Mouse (Mus musculus) MEL (cell line): ENCODE data around the gene 4930438A08Rik. TPM values are rescaled to one million over a fixed set of nuclear protein-coding genes. Genes with fewer than 3 reads are reported as not detected.

Experiments used
- DNase-seq: peaks from one replicate; pipeline ENCODE4 v3.0.0; 2011; ENCODE audit warnings: low read depth, low spot score
- H3K27ac ChIP-seq: 2 replicates; pipeline ENCODE4 v1.5.1; 2012; ENCODE audit warnings: low read depth, mild to moderate bottlenecking, control low read depth, low read length, moderate library complexity; ENCODE audit not compliant: control insufficient read depth
- H3K27me3 ChIP-seq, 2 experiments: fragments of 150-350 bp in 1 of 2; sonication (generic) in 1 of 2; 2 replicates each; pipeline ENCODE4 v1.6.1; 2012; ENCODE audit warnings: low read length in 2 of 2, mild to moderate bottlenecking in 2 of 2, improper control_type of control experiment in 1 of 2, moderate library complexity in 1 of 2; ENCODE audit not compliant: insufficient read depth in 2 of 2, control insufficient read depth in 1 of 2
- H3K36me3 ChIP-seq, 2 experiments: 2 replicates each; pipeline ENCODE4 v1.6.1; 2012 to 2014; ENCODE audit warnings: low read length in 2 of 2, improper control_type of control experiment in 1 of 2, inconsistent platforms in 1 of 2, mild to moderate bottlenecking in 1 of 2; ENCODE audit not compliant: insufficient read depth in 2 of 2, control insufficient read depth in 1 of 2
- H3K4me1 ChIP-seq, 2 experiments: fragments of 150-350 bp in 1 of 2; sonication (generic) in 1 of 2; 2 replicates each; pipeline ENCODE4 v1.6.1; 2012; ENCODE audit warnings: low read length in 2 of 2, improper control_type of control experiment in 1 of 2, mild to moderate bottlenecking in 1 of 2; ENCODE audit not compliant: insufficient read depth in 2 of 2, control insufficient read depth in 1 of 2
- H3K4me3 ChIP-seq, 2 experiments: fragments of 150-350 bp in 1 of 2; sonication (generic) in 1 of 2; 2 replicates each; pipeline ENCODE4 v1.5.1; 2012; ENCODE audit warnings: low read depth in 2 of 2, low read length in 2 of 2, mild to moderate bottlenecking in 2 of 2, moderate library complexity in 2 of 2, control low read depth in 1 of 2, improper control_type of control experiment in 1 of 2; ENCODE audit not compliant: control insufficient read depth in 1 of 2, insufficient read depth in 1 of 2
- H3K79me2 ChIP-seq: 2 replicates; pipeline ENCODE4 v1.6.1; 2012; ENCODE audit warnings: mild to moderate bottlenecking, low read length, moderate library complexity; ENCODE audit not compliant: control insufficient read depth, poor library complexity, insufficient read depth
- H3K9ac ChIP-seq: 2 replicates; pipeline ENCODE4 v1.6.1; 2012; ENCODE audit warnings: low read depth, mild to moderate bottlenecking, control low read depth, low read length, moderate library complexity; ENCODE audit not compliant: control insufficient read depth, poor library complexity, severe bottlenecking
- H3K9me3 ChIP-seq: fragments of 150-350 bp; sonication (generic); replicated peaks from 2 replicates; pipeline ENCODE4 v1.6.1; 2012; ENCODE audit warnings: mild to moderate bottlenecking, low read length, improper control_type of control experiment, moderate library complexity; ENCODE audit not compliant: insufficient read depth
- CHD1 ChIP-seq: IDR thresholded peaks from 2 replicates; pipeline ENCODE4 v1.6.1; 2012; ENCODE audit warnings: low read depth, mild to moderate bottlenecking, inconsistent platforms, low read length, improper control_type of control experiment
- CHD2 ChIP-seq: IDR thresholded peaks from 2 replicates; pipeline ENCODE4 v1.6.1; 2011; ENCODE audit warnings: low read length, improper control_type of control experiment
- CTCF ChIP-seq, 3 experiments: IDR thresholded peaks in 2 of 3; conservative IDR thresholded peaks in 1 of 3; 2 replicates each; pipeline ENCODE4 v1.5.1; 2011 to 2012; ENCODE audit warnings: low read length in 3 of 3, low read depth in 2 of 3, mild to moderate bottlenecking in 2 of 3, improper control_type of control experiment in 1 of 3, inconsistent platforms in 1 of 3, mixed read lengths in 1 of 3, moderate library complexity in 1 of 3; ENCODE audit not compliant: control insufficient read depth in 1 of 3, insufficient read depth in 1 of 3, poor library complexity in 1 of 3, severe bottlenecking in 1 of 3
- E2F4 ChIP-seq: IDR thresholded peaks from 2 replicates; pipeline ENCODE4 v1.6.1; 2011; ENCODE audit warnings: low read depth, low read length, improper control_type of control experiment, borderline replicate concordance
- ELF1 ChIP-seq: IDR thresholded peaks from 2 replicates; pipeline ENCODE4 v1.6.1; 2014; ENCODE audit warnings: low read depth, mild to moderate bottlenecking, inconsistent platforms, low read length, improper control_type of control experiment, moderate library complexity
- EP300 ChIP-seq, 2 experiments: IDR thresholded peaks; 2 replicates each; pipeline ENCODE4 v1.6.1; 2011; ENCODE audit warnings: improper control_type of control experiment in 2 of 2, low read length in 2 of 2, low read depth in 1 of 2, mild to moderate bottlenecking in 1 of 2
- ETS1 ChIP-seq: IDR thresholded peaks from 2 replicates; pipeline ENCODE4 v1.6.1; 2012; ENCODE audit warnings: low read depth, mild to moderate bottlenecking, inconsistent platforms, low read length, improper control_type of control experiment, moderate library complexity
- GABPA ChIP-seq: IDR thresholded peaks from 2 replicates; pipeline ENCODE4 v1.6.1; 2012; ENCODE audit warnings: low read depth, mild to moderate bottlenecking, inconsistent platforms, low read length, improper control_type of control experiment, moderate library complexity
- GATA1 ChIP-seq: IDR thresholded peaks from 2 replicates; pipeline ENCODE4 v1.6.1; 2011; ENCODE audit warnings: low read depth, low read length, improper control_type of control experiment
- HCFC1 ChIP-seq: IDR thresholded peaks from 2 replicates; pipeline ENCODE4 v1.6.1; 2012; ENCODE audit warnings: low read depth, mild to moderate bottlenecking, inconsistent platforms, low read length, improper control_type of control experiment, moderate library complexity
- JUND ChIP-seq: IDR thresholded peaks from 2 replicates; pipeline ENCODE4 v1.6.1; 2011; ENCODE audit warnings: low read depth, mild to moderate bottlenecking, improper control_type of control experiment, low read length
- KAT2A ChIP-seq: conservative IDR thresholded peaks from 2 replicates; pipeline ENCODE4 v1.6.1; 2012; ENCODE audit warnings: low read depth, low read length, improper control_type of control experiment, inconsistent platforms
- MAFK ChIP-seq: IDR thresholded peaks from 2 replicates; pipeline ENCODE4 v1.6.1; 2011; ENCODE audit warnings: low read depth, mild to moderate bottlenecking, low read length, improper control_type of control experiment, borderline replicate concordance
- MAX ChIP-seq: IDR thresholded peaks from 2 replicates; pipeline ENCODE4 v1.6.1; 2011; ENCODE audit warnings: low read length, improper control_type of control experiment
- MAZ ChIP-seq: IDR thresholded peaks from 2 replicates; pipeline ENCODE4 v1.6.1; 2012; ENCODE audit warnings: low read depth, mild to moderate bottlenecking, inconsistent platforms, low read length, improper control_type of control experiment
- MEF2A ChIP-seq: IDR thresholded peaks from 2 replicates; pipeline ENCODE4 v1.6.1; 2014; ENCODE audit warnings: low read depth, mild to moderate bottlenecking, inconsistent platforms, low read length, improper control_type of control experiment; ENCODE audit not compliant: poor library complexity, insufficient replicate concordance, severe bottlenecking; ENCODE audit errors: extremely low read depth
- MXI1 ChIP-seq: IDR thresholded peaks from 2 replicates; pipeline ENCODE4 v1.6.1; 2011; ENCODE audit warnings: mild to moderate bottlenecking, low read depth, low read length, improper control_type of control experiment
- MYB ChIP-seq: IDR thresholded peaks from 2 replicates; pipeline ENCODE4 v1.6.1; 2011; ENCODE audit warnings: mild to moderate bottlenecking, low read depth, low read length, improper control_type of control experiment
- MYC ChIP-seq: IDR thresholded peaks from 2 replicates; pipeline ENCODE4 v1.6.1; 2011; ENCODE audit warnings: low read depth, mild to moderate bottlenecking, low read length, improper control_type of control experiment, moderate library complexity
- NELFE ChIP-seq: IDR thresholded peaks from 2 replicates; pipeline ENCODE4 v1.6.1; 2011; ENCODE audit warnings: low read depth, low read length, improper control_type of control experiment
- POLR2A ChIP-seq, 2 experiments: IDR thresholded peaks; 2 replicates each; pipeline ENCODE4 v1.6.1; 2011 to 2012; ENCODE audit warnings: low read length in 2 of 2, mild to moderate bottlenecking in 2 of 2, control low read depth in 1 of 2, improper control_type of control experiment in 1 of 2, low read depth in 1 of 2, moderate library complexity in 1 of 2; ENCODE audit not compliant: control insufficient read depth in 1 of 2, insufficient read depth in 1 of 2, poor library complexity in 1 of 2
- POLR2AphosphoS2 ChIP-seq: IDR thresholded peaks from 2 replicates; pipeline ENCODE4 v1.6.1; 2011; ENCODE audit warnings: low read length, improper control_type of control experiment
- POLR2AphosphoS5 ChIP-seq: IDR thresholded peaks from 2 replicates; pipeline ENCODE4 v1.6.1; 2012; ENCODE audit warnings: low read depth, borderline replicate concordance, mild to moderate bottlenecking, inconsistent platforms, low read length, moderate library complexity, mixed read lengths
- RAD21 ChIP-seq: IDR thresholded peaks from 2 replicates; pipeline ENCODE4 v1.6.1; 2011; ENCODE audit warnings: mild to moderate bottlenecking, low read depth, low read length, improper control_type of control experiment
- RCOR1 ChIP-seq: IDR thresholded peaks from 2 replicates; pipeline ENCODE4 v1.6.1; 2012; ENCODE audit warnings: low read depth, mild to moderate bottlenecking, inconsistent platforms, low read length, improper control_type of control experiment
- SIN3A ChIP-seq: IDR thresholded peaks from 2 replicates; pipeline ENCODE4 v1.6.1; 2012; ENCODE audit warnings: low read length, improper control_type of control experiment, inconsistent platforms
- SMC3 ChIP-seq: IDR thresholded peaks from 2 replicates; pipeline ENCODE4 v1.6.1; 2011; ENCODE audit warnings: low read depth, low read length, improper control_type of control experiment
- TAL1 ChIP-seq: IDR thresholded peaks from 2 replicates; pipeline ENCODE4 v1.6.1; 2012; ENCODE audit warnings: mild to moderate bottlenecking, inconsistent platforms, low read length, moderate library complexity, mixed read lengths
- TBP ChIP-seq: IDR thresholded peaks from 2 replicates; pipeline ENCODE4 v1.8.0; 2011; ENCODE audit warnings: low read depth, low read length, improper control_type of control experiment
- TCF12 ChIP-seq: IDR thresholded peaks from 2 replicates; pipeline ENCODE4 v1.6.1; 2014; ENCODE audit warnings: low read depth, mild to moderate bottlenecking, inconsistent platforms, low read length, improper control_type of control experiment, moderate library complexity
- UBTF ChIP-seq: IDR thresholded peaks from 2 replicates; pipeline ENCODE4 v1.6.1; 2012; ENCODE audit warnings: low read depth, mild to moderate bottlenecking, inconsistent platforms, low read length, improper control_type of control experiment, moderate library complexity, borderline replicate concordance; ENCODE audit not compliant: insufficient read depth
- USF1 ChIP-seq: IDR thresholded peaks from 2 replicates; pipeline ENCODE4 v1.6.1; 2014; ENCODE audit warnings: low read depth, mild to moderate bottlenecking, inconsistent platforms, low read length, improper control_type of control experiment, moderate library complexity
- USF2 ChIP-seq, 2 experiments: IDR thresholded peaks; 2 replicates each; pipeline ENCODE4 v1.6.1; 2011 to 2012; ENCODE audit warnings: improper control_type of control experiment in 2 of 2, low read length in 2 of 2, borderline replicate concordance in 1 of 2, inconsistent platforms in 1 of 2, low read depth in 1 of 2, mild to moderate bottlenecking in 1 of 2; ENCODE audit not compliant: insufficient read depth in 1 of 2
- ZC3H11A ChIP-seq: IDR thresholded peaks from 2 replicates; pipeline ENCODE4 v1.6.1; 2012; ENCODE audit warnings: low read depth, mild to moderate bottlenecking, inconsistent platforms, low read length, improper control_type of control experiment
- ZMIZ1 ChIP-seq: IDR thresholded peaks from 2 replicates; pipeline ENCODE4 v1.6.1; 2012; ENCODE audit warnings: low read depth, mild to moderate bottlenecking, inconsistent platforms, low read length, improper control_type of control experiment, moderate library complexity
- polyA plus RNA-seq, 2 experiments: library from polyadenylated mRNA; stranded (reverse) in 1 of 2; unstranded in 1 of 2; fragments of >175 nt in 1 of 2; fragments of >200 nt in 1 of 2; gene quantifications; 2 replicates each; pipeline versions ENCODE4 v1.2.1 to v1.2.4; 2012; ENCODE audit warnings: low replicate concordance in 2 of 2, low read depth in 1 of 2; ENCODE audit not compliant: insufficient read length in 2 of 2, insufficient read depth in 1 of 2, missing spikeins in 1 of 2
- total RNA-seq: library from RNA; depleted of rRNA; stranded (reverse); fragments of 300-350 nt; gene quantifications from 2 replicates; pipeline ENCODE4 v1.2.3, GENCODE M21; 2012

The 4930438A08Rik gene
- total and polyA plus RNA-seq, 3 experiments = not detected

DNA sequence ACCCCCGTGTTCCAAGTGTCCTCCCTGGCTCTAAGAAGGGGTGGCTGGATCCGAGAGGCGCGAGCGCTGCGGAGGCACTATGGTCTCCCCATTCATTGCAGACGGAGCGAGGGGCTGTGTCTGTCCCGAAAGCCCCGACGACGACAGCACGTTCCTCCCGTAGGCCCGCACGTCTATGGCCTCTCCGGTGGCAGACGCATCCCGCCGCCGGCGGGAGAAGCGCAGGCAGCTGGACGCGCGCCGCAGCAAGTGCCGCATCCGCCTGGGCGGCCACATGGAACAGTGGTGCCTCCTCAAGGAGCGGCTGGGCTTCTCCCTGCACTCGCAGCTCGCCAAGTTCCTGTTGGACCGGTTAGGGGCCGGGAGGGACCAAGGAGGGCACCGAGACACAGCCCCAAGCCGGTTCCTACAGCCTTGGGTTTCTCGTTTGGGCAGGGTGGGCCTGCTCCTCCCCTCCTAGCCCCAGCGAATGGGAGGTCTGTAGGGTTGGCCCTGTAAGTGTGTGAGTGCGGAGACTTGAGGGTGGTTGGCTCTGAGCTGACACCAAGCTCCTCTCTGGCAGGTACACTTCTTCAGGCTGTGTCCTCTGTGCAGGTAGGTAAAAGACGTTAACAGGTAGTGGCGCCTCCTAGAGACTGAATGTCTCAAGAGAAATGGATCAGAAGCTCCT, 32.9 kb downstream of the 4930438A08Rik start:
- no peaks in the 10 kb centered on the region for H3K27me3 ChIP-seq
- H3K27ac ChIP-seq = peak overlapping the region; percentile 60
- peak overlapping the region; percentile 87 for H3K9ac ChIP-seq
- H3K79me2 ChIP-seq = peaks cover 7% of the 10 kb centered on the region; the same call in 1 of the 2 replicates
- TF ChIP-seq EP300 (IDR thresholded peaks at IDR 0.05; ENCODE audit: low read depth in 1 of 2, low read length in 2 of 2) (no peak), UBTF (peak; percentile 69), USF1 (no peak), POLR2AphosphoS2 (peak; percentile 26; the same call in 1 of the 2 replicates), CHD2 (no peak), MAFK (no peak), SIN3A (peak; percentile 51), HCFC1 (no peak; the same call in 1 of the 2 replicates), GABPA (no peak), KAT2A (no peak; the same call in 1 of the 2 replicates), RCOR1 (no peak; the same call in 1 of the 2 replicates), JUND (no peak), E2F4 (no peak), ZMIZ1 (peak; percentile 39; the same call in 1 of the 2 replicates), RAD21 (no peak), GATA1 (no peak), TBP (no peak), MAX (no peak; the same call in none of the 2 replicates), MYC (no peak), MXI1 (no peak), NELFE (peak; percentile 49; the same call in 1 of the 2 replicates), SMC3 (0 out of 2 replicates have a peak, but pooled peaks have one; percentile 15), ELF1 (no peak), ZC3H11A (peak; percentile 8; the same call in 1 of the 2 replicates), CHD1 (no peak), MEF2A (no peak), POLR2AphosphoS5 (no peak), MAZ (no peak), USF2 (IDR thresholded peaks at IDR 0.05; ENCODE audit: borderline replicate concordance in 1 of 2, insufficient read depth in 1 of 2, low read depth in 1 of 2, low read length in 2 of 2) (no peak), ETS1 (0 out of 2 replicates have a peak, but pooled peaks have one; percentile 9), CTCF (IDR thresholded peaks at IDR 0.05 in 2 of 3, conservative IDR thresholded peaks at IDR 0.05 in 1 of 3; ENCODE audit: control insufficient read depth in 1 of 3, insufficient read depth in 1 of 3, low read depth in 2 of 3, low read length in 3 of 3, poor library complexity in 1 of 3, severe bottlenecking in 1 of 3) (peak; percentile 5 to 37 (median 15); a peak in 2 of 6 replicates), MYB (no peak), TAL1 (no peak), POLR2A (IDR thresholded peaks at IDR 0.05; ENCODE audit: control insufficient read depth in 1 of 2, insufficient read depth in 1 of 2, low read depth in 1 of 2, low read length in 2 of 2, poor library complexity in 1 of 2) (peak; percentile 69 to 71), TCF12 (peak; percentile 41; the same call in 1 of the 2 replicates)
- no peaks in the 10 kb centered on the region for H3K9me3 ChIP-seq
- peak; percentile 90 for DNase-seq
- H3K4me3 ChIP-seq = peak overlapping the region; percentile 78 to 84
- H3K36me3 ChIP-seq = peaks cover 0 to 9% of the 10 kb centered on the region in 2 experiments; a peak in 2 of 4 replicates
- H3K4me1 ChIP-seq = peaks cover 0 to 15% of the 10 kb centered on the region in 2 experiments; a peak in 3 of 4 replicates
